Mouse (Mus musculus): Measurements from ENCODE around the gene Il3.
"Not testable (repeated sequence)": the region's sequence is repeated elsewhere in the genome, so short reads cannot be mapped to it uniquely, and the experiment has no call there.

The Il3 gene
- long read RNA-seq, experiment 1, result 0 reads
- long read RNA-seq, experiment 2, result 0 reads

DNA sequence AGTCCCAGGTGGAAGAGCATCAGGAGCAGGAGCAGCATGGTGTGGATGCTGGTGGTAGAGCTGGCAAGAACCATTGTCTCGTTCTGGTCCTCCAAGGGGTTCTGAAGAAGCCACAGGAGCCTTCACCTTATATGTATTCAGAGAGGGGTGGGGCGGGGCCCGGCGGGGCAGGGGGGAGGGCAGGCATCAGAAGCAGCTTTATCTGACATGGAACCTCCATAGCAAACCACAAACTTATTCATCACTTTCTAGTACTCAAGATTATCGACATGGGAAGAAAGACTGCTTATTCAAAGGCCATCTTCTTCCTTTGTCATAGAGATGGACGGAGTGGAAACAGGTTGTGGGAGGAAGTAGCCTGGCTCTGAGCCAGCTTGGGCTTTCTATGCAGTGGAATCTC, at the start of gene Il3:
Il3 (minus strand) TSS at position 101 of the 400 bp plus-strand sequence.
- intact Hi-C loops (cut with DNase I), result no loop called here

DNA sequence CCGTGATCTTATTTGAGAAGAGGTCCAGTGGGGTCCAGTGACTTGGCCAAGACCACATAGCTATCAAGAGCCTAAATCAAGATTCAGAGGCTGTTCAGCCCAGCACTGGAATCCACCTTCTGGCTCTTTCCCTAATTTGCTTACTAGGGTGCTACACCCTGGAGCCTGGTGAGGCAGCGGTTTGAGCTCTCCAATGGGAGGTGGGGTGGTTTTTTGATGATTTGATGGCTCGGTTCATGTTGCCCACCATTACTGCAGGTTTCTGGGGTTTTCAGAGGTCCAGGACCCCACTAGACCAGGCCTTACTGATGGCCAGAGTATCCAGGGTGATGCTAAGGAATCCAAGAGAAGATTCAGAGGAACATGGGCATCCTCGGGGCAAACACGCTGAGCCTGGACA, 48.3 kb upstream of the Il3 start:
- intact Hi-C loops (cut with DNase I), result no loop called here

DNA sequence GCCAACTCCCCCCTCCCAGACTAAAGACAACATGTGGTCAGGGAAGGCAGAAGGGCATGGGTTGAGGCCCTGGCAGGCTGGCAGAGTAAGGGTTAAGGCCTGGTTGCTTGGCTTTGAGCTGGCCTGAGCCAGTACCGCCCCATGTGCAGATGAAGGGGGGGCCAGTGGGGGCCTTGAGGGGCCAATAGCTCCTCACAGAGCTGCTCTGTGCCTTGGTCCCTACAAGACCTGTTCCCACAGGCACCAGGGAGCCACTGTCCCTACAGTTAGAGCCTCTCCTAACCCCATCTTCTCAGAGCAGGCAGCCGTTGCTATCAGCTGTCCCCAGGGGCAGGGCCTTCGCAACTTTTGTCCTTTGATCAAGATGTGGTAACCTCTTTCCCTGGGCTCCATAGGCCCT, 47.7 kb upstream of the Il3 start:
- intact Hi-C loops (cut with DNase I), result no loop called here

DNA sequence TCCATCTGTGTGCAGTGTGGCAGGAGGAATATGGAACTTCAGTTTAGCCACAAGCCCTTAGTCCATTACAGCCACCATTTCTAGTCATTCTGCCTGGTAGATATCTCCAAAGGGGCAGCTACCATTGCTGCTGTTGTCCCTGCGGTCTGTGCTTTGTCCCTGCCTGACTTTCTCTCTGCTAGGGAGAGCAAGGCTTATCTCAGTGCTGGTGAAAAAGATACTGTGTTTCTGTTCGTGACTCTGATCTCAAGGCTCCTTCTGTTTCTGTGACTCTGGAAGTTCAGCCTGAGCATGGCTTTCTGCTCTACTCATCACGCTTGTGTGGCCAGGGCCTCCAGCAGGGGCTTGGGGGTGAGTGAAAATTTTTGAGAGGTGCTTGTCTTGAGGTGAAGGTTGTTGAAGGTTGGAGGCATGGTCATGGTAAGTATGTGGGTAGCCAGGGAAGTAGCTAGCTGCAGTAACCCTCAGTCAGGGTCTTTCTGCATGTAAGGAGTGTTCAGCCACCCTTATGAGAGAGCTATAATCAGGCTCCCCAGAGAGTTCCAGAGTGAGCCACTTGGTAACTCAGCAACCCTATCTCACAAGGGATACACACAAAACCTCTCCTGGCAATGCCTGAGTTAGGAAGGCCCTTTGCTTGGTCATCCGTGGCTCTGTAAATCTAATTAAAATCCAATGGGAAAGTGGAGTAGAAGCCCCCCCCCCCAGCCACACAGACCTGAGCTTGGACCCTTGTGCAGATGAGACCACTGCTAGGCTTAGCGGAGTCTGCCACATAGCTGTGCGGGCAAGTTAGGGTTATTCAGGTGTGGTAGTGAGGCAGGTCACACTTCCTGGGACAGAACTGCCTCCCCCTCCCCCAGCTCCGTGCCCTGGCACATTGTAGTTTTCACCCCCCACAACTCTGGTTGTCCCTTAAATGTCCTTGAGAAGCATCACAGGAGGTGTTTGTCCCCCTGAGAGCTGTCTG, 46.6 kb upstream of the Il3 start:
- intact Hi-C loops (cut with DNase I), result no loop called here

DNA sequence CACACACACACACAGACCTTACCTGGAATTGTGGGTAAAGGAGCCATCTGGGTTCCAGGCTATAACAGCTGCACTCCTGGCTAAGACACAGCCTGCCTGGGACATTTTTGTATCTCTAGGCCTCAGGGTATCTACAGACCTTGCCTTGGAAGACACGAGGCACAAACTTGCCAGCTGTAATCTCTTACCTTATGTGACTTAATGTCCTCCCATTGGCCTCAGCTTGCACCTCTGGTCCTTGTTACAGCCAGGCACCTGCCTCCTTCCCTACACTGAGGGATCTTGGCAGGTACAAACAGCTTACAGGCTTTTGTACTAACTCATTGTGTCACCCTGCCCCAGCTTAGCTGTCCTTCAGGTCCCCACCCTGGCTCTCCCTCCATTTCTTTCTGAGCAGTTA, 45.5 kb upstream of the Il3 start:
- intact Hi-C loops (cut with DNase I), result no loop called here

DNA sequence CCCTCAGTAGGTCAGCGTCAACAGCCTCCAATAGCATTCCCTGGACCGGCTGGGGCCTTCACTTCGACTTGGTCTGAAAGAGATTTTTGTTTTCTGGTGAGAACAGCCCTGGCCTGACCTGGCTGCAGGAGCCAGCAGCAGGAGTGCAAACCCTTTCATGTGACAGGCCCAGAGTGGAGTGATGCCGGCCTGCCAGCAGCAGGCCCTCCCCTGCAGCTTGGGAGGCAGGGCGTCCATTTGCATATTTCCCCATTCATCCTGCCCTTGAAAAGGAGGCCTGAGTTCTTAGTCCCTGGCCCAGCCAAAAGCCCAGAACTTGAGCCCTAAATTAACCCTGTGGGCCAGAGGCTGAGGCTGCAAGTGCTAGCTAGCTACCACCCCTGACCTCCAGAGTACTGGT, 44.9 kb upstream of the Il3 start:
- intact Hi-C loops (cut with DNase I), result no loop called here

DNA sequence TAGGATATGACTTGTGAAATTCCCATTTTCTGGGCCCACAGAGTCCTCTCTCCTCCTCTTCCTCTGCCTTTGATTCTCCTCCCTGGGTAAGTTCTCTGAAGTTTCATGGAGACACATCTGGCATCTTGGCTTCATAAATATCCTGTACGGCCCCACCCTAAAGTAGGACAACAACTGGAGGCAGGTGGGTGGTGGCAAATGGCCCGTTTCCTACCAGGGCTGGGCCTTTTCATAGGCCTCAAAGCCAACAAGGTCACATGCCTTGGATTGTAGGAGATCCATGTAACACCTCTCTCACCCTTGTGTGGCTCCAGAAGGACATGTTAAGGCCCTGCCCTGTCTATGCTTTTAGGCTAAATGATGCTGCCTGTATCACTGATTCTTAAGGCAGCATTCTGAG, 43.5 kb upstream of the Il3 start:
- intact Hi-C loops (cut with DNase I), result no loop called here

DNA sequence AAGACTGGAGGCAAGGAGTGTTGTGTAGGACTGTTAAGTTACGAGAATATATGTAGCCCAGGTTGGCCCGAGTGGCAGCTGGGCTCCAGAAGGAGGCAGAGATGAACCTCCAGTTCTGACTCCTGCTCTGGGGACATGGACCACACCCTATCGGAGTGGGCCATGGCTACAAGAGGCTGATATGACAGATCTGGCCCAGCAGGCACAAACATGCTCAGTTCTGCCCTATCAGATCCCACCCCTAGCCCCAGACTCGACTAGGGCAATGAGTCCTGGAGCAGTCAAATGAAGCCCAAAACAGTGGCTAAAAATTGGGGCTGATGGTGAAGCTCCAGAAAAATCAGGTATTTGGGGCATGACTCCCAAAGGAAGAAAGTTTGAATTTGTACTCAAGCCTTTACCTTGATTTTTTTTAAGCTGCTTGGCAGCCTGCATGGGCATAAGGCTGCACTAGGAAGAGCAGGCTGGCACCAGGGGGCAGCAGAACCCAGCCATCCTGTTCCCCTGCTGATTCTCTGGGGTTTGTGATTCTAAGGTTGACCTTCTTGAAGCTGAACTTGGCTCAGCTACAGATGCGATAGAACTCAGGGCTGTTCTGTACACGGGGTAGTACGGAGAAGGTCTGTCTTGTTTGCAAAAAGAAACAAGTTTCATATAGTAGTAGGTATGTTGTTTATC, 40.2 kb upstream of the Il3 start:
- intact Hi-C loops (cut with DNase I), result loop anchor here (2.0 to 10.0 kb wide), 3 partner anchors 48 to 228 kb away; no protein-coding TSS in a partner anchor

DNA sequence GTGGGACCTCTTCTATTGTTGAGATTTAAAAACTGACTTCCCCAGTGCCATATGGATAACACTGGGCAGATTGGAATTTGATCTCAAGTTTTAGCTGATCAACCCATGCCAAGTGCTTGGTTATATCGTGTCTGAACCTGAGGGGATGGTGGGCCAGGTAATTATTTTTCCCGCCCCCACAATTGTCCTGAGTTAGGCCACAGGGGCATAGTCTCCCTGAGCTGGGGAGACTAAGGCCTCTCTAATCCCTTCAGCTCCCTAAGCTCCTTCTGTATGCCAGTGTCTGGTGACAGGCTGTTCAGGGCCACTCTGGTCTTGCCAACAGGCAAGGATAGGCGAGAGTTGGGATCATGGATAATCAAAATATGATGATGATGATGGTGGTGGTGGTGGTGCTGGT, 38.3 kb upstream of the Il3 start:
- intact Hi-C loops (cut with DNase I), result loop anchor here (10.0 kb wide), 1 partner anchor 179 kb away; no protein-coding TSS in a partner anchor

DNA sequence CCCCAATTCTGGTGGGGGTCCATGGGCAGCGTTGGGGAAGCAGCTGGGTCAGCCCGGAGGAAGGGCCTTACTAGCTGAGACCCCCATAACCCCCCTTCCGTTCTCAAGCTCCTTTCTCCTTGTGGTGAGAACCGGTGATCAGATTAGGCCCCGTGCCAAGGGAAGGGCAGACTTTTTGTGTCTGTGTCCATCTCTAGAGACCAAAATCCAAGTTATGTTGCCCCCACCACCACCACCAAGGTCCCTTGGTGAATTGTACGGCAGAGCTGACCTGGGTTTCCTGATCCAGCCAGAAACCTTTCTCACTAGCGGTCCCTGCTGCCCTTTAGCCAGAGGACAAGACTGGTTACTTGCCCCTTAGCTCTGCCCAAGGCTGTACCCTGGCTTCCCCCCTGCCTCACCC, 37.4 kb upstream of the Il3 start:
- intact Hi-C loops (cut with DNase I), result loop anchor here (10.0 kb wide), 1 partner anchor 180 kb away; no protein-coding TSS in a partner anchor

DNA sequence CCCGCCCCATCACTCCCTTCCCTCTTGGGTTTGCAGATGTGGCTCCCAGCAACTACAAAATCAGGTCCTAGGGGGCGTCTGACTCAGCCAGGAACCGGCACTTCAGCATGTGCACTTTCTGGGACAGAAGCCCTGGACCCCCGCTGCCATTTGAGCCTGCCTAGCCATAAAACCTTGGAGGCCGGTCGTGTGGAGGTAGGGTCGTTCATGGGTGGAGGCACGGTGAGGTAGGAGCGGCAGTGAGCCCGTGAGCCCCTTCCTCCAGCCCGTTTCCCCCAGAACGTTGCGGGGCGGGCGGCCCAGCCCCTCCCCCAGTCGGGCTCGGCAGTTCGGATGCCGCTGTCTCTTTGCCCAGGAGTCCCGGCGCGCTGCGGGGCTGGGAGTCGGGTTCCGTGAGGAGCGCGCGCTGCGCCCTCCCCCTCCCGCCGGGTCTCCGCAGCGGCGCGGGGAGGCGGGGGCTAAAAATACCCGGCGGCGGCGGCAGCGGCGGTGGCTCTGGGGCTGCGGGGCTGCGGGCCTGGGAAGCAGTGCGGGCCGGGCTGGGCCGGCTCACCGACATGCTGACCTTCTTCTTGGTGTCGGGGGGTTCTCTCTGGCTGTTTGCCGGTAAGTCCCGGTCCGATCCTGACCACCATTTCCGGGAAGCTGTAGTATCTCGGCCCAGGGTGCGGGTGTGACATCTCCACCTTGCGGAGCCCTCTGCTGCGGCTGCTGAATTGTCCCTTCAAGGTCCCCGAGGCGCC, 36.8 kb upstream of the Il3 start, which contains the start of gene Acsl6:
Acsl6 (plus strand) TSS at position 71 of the 743 bp plus-strand sequence.
- intact Hi-C loops (cut with DNase I), result loop anchor here (10.0 kb wide), 1 partner anchor 181 kb away; no protein-coding TSS in a partner anchor

DNA sequence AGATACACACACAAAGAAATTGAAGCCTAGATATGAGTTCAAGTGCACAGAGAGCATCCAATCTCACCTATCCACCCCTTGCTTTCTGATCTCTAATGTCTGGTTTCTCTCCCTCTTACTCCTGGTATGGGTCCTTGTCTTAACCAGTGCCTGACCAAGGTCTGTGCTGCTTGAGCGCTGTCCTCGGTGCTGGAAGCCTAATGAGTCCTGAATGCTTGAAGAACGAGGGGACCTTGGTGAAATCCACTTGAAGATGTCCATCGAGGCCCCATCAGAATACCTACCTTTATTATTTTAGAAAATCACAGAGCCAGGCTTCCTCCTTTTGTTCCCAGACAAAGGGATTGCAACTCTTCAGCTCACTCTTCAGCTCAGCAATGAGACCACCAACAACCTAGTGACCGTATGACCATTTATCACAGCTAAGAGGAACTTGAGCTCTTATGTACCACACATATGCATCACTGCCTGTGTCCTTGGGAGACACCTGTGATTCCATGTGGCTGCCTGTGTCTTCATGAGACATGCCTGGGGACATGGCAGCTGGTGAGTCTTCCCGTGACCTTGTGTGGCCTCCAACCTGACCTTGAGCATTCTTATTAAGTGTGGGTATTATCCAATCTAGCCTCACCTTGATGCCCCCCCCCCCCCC, 36.1 kb upstream of the Il3 start:
- intact Hi-C loops (cut with DNase I), result loop anchor here (10.0 kb wide), 1 partner anchor 182 kb away; no protein-coding TSS in a partner anchor

DNA sequence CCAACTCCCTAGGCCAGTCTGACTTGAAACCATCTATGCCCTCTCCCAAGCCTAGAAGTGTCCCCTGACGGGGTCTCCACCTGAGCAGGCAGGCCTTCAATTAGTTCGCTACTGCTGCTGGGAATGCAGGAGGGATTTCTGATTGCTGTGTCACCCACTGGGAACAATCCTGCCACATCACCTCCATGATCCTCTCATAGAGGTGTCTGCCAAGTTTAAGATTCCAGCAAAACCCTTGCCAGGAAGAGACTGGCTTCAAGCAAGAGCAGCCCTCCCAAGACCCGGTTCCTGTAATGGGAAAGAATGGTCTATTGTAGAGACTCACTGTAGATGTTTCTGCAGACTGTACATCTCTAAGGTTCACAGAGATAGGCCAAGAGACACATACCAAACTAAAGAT, 35.5 kb upstream of the Il3 start:
- intact Hi-C loops (cut with DNase I), result loop anchor here (10.0 kb wide), 1 partner anchor 182 kb away; no protein-coding TSS in a partner anchor

DNA sequence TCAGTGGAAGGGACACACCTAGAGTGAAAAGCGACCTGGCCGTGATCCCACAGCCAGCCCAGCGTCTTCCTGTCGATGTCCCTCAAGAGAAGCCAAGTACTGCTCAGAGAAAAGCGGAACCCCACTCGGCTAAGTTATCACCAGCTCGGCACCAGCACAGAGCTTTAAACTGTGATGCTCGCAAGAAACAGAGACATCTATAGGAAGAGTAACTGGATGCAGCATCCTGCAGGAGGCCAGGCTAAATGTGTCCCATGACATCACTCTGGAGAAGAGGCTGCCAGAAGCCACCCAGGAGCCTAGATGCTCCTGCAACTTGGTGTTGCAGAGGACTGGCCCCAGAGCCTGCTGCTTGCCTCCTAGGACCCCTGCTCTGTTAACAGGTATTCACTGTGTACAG, 34.9 kb upstream of the Il3 start:
- intact Hi-C loops (cut with DNase I), result loop anchor here (10.0 kb wide), 1 partner anchor 183 kb away; no protein-coding TSS in a partner anchor

DNA sequence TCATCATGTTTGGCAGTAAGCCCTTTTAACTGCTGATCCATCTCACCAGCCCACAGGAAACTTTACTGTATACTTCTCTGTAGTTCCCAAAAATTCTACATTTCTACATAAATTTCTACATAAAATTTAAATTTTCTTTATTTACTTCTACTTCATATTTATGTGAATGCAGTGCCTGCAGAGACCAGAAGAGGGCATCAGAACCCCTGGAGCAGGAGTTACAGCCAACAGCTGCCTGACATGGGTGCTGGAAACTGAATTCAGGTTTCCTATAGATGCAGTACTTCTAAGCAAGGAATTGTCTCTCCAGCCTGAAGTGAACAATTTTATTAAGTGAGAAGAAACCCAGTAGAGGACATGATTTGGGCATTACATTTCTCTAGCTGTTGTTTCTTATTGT, 31.7 kb upstream of the Il3 start:
- intact Hi-C loops (cut with DNase I), result no loop called here

DNA sequence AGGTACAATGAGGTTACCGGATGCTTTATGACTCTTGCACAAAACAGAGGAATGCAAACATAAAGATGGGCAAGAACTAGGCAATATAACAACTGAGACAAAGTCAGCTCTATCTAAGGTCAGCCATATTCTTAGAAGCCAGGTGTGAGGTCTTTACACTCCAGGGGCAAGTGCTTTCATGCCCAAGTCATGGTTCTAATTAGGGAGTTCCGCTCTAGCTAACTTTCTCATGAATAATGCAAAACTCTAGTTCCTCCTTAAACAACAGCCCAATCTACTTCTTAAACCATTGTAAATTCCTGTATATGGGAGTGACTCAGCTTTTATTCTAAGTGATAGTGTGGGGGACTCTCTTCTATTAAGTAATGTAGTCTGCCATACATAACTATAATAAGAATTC, 30.4 kb upstream of the Il3 start:
- intact Hi-C loops (cut with DNase I), result not testable (repeated sequence)

DNA sequence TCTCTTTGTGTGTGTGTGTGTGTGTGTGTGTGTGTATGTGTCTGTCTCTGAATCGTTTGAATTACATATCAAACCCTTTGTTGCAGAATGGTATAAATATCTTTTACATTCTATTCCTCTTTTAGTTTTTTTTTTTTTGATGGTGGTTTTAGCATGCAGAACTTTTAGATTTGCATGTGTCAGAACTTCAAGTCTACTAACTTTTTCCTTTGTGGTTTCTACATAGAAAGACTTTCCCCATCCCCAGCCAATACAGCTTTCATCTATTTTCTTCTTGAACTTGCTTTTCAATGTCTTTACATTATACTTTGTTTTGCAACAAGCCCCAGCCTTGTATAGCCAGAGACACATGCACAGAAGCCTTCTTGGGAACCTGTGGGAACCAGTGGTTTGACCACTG, 29.7 kb upstream of the Il3 start:
- intact Hi-C loops (cut with DNase I), result no loop called here

DNA sequence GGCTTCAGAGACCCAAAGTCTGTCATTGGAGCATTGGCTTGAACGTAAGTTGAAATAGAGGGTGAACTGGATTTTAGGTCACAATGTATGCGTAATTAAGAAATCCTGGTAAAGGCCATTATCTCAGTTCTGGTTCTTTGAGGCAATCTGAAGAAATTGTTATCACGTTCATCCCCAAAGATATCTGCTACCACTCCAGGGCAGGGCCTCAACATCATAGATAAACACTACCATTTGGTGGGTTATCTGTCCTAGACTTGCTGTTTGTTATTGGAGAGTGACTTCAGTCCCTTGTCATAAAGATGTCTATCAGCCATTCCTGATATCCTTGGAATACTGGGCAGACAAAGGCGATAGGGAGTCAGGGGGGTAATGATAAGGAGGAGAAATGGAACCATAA, 28.9 kb upstream of the Il3 start:
- intact Hi-C loops (cut with DNase I), result no loop called here

DNA sequence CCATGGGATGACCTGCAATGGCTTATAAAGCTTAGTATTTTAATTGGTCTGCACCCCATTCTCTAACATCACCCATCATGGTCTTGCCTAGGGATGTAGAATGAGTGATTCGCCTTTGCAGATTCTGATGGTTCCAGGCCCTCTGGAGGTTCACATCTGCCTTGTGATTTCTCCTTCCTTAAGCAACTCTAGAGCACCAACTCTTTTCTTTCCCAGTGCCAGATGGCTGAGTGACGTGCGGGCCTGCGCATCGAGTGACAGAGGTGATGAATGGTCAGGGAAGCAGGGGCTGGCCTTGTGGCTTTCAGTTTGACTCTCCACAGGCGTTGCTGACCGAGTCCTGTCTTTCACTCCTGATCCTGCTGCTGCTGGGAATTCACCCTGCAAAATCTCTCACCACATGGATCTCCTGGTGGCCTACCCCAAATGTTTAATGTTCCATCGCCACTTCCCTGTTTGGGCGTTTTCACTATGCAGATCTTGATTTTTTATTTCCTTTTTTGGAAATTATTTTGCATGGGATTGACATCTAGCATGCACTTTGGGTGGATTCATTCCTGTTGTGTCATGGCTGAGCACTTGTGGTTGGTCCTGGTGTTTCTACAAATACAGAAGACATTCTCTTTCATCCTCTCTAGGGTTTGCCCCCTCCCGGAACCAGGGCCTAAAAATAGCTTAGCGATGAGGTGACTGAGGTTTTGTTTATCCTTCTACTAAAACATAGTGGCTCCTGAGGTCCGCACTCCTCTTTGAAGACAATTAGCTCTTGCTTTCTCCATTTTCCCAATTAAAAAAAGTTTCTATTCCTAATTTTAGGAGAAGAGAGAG, 27.1 kb upstream of the Il3 start:
- intact Hi-C loops (cut with DNase I), result no loop called here

DNA sequence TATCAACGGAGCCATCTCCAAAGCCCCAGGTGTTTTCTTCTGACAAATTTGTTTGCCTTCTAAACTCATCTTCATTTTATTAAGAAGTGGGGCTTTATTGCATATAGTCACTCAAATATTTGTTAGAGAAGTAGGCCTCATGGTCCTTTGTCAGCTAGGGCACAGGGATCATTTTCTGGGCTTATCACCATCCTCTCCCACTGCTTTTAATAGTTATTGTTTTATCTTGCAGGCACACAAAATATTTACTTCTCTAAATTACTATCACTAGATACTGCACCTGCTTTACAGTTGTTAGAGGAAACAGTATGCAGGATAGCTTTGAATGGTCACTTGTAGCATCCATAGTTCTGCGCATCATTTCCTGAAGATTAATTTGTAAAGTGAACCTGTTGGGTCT, 25.1 kb upstream of the Il3 start:
- intact Hi-C loops (cut with DNase I), result no loop called here

All from adrenal gland (tissue).